Mouse (Mus musculus) ES-E14 (cell line): ENCODE measurements at regions not wholly inside any gene's neighbourhood (a gene's known extent, or its start where the extent isn't known, plus 50 kb on each side); places are given as distances from the start of the nearest gene placed in this dataset.

Experiments used
- CHD2 ChIP-seq: IDR thresholded peaks from 2 replicates; pipeline ENCODE4 v1.6.1; 2014; ENCODE audit warnings: mild to moderate bottlenecking, low read depth, low read length, inconsistent platforms
- HCFC1 ChIP-seq: IDR thresholded peaks from 2 replicates; pipeline ENCODE4 v1.6.1; 2012; ENCODE audit warnings: low read length, inconsistent platforms, borderline replicate concordance; ENCODE audit not compliant: insufficient read depth
- MAFK ChIP-seq: IDR thresholded peaks from 2 replicates; pipeline ENCODE4 v1.6.1; 2014; ENCODE audit warnings: mild to moderate bottlenecking, low read depth, low read length, inconsistent platforms; ENCODE audit not compliant: insufficient read depth
- ZC3H11A ChIP-seq: IDR thresholded peaks from 2 replicates; pipeline ENCODE4 v1.6.1; 2012; ENCODE audit warnings: low read depth, mild to moderate bottlenecking, inconsistent platforms, low read length, borderline replicate concordance
- ZNF384 ChIP-seq: IDR thresholded peaks from 2 replicates; pipeline ENCODE4 v1.6.1; 2012; ENCODE audit warnings: low read depth, low read length, inconsistent platforms

GRCm38 (mm10) chr9:83691332-83692198 is 114.5 kb downstream of the Elovl4 start:
- no peak for TF ChIP-seq HCFC1
- TF ChIP-seq CHD2: no peak
- peak; percentile 73 for TF ChIP-seq ZNF384
- 0 out of 2 replicates have a peak, but pooled peaks have one; percentile 9 for TF ChIP-seq MAFK
- no peak; the same call in 1 of the 2 replicates for TF ChIP-seq ZC3H11A
